Comparison of ENCODE assay signal across 8 mouse cellular contexts in the genomic region with DNA sequence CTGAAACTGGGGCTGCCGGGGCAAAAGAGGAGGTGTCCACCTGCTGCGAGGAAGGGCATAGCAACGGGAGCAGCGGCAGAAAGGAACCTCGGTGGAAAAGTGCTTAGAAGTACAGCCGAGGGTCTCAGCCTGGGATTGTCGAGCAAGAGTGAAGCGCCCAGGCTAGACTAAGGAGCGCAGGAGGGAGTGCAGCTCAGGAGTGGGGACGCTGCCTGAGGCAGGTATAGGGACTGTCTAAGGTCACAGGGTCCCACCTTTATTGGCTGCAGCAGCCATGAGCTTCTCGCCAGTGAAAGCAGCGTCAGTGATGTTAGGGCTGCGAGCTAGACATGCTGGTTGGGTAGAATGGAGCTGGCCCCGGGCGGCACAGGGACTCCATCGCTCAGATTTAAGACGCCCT. TPM values are rescaled to one million over a fixed set of nuclear protein-coding genes. Genes with fewer than 3 reads are reported as not detected.
DNase-seq lines count a peak whose midpoint lies in the region; ATAC-seq and TF ChIP-seq lines count a peak whose summit lies in the region.

No protein-coding gene starts in this region.

- no peak for ATAC-seq in heart, embryonic 13.5 days (ENCODE audit: extremely low read depth, insufficient number of reproducible peaks, low FRiP score, low TSS enrichment)
- ATAC-seq in hindbrain, embryonic 13.5 days (ENCODE audit: low FRiP score), result no peak
- ATAC-seq in midbrain, embryonic 11.5 days (ENCODE audit: low FRiP score), result no peak

- peak overlapping the region; percentile 91 for H3K4me2 ChIP-seq in heart, embryonic 13.5 days
- peak overlapping the region; percentile 71 for H3K4me2 ChIP-seq in hindbrain, embryonic 13.5 days
- H3K4me2 ChIP-seq in midbrain, embryonic 11.5 days, result peak overlapping the region; percentile 71

- no peaks in the 10 kb centered on the region for H3K36me3 ChIP-seq in heart, embryonic 13.5 days
- peaks cover 0 to 23% of the 10 kb centered on the region in 2 experiments; a peak in 2 of 4 replicates for H3K36me3 ChIP-seq in MEL (ENCODE audit: control insufficient read depth in 1 of 2, insufficient read depth in 2 of 2, low read length in 2 of 2)
- no peaks in the 10 kb centered on the region for H3K36me3 ChIP-seq in hindbrain, embryonic 13.5 days
- no peaks in the 10 kb centered on the region for H3K36me3 ChIP-seq in midbrain, embryonic 11.5 days (ENCODE audit: control insufficient read depth, insufficient read depth, low read length)

- no peak for TF ChIP-seq EP300 in MEL (IDR thresholded peaks at IDR 0.05; ENCODE audit: low read depth in 1 of 2, low read length in 2 of 2)

- H3K4me3 ChIP-seq in heart, embryonic 13.5 days, result peak overlapping the region; percentile 57
- H3K4me3 ChIP-seq in MEL (ENCODE audit: control insufficient read depth in 1 of 2, insufficient read depth in 1 of 2, low read depth in 2 of 2, low read length in 2 of 2), result peak overlapping the region; percentile 49 to 85; a peak in 3 of 4 replicates
- peak overlapping the region; percentile 47 for H3K4me3 ChIP-seq in hindbrain, embryonic 13.5 days
- H3K4me3 ChIP-seq in midbrain, embryonic 11.5 days (ENCODE audit: low read depth, low read length), result peak overlapping the region; percentile 40

- no peak for DNase-seq in heart, postnatal 4 days
- DNase-seq in MEL (ENCODE audit: low read depth, low spot score), result peak; percentile 25
- peak; percentile 94 for DNase-seq in midbrain, embryonic 11.5 days (ENCODE audit: low spot score, missing footprints)
- no peak for DNase-seq in cerebellum, postnatal 25 days
- DNase-seq in urinary bladder, postnatal 14 days (ENCODE audit: low spot score), result no peak
- DNase-seq in spleen, adult 12 weeks (ENCODE audit: low spot score), result no peak

- no peak overlapping the region for H3K27ac ChIP-seq in heart, embryonic 13.5 days (replicated peaks)
- H3K27ac ChIP-seq in MEL (ENCODE audit: control insufficient read depth, low read depth, low read length), result no peak overlapping the region
- H3K27ac ChIP-seq in hindbrain, embryonic 13.5 days, result no peak overlapping the region
- no peak overlapping the region for H3K27ac ChIP-seq in midbrain, embryonic 11.5 days (ENCODE audit: low read depth, low read length)

- no peaks in the 10 kb centered on the region for H3K79me2 ChIP-seq in MEL (ENCODE audit: control insufficient read depth, insufficient read depth, low read length, poor library complexity)

- no peak for TF ChIP-seq RAD21 in MEL (IDR thresholded peaks at IDR 0.05; ENCODE audit: low read depth, low read length)

- no peak for TF ChIP-seq CTCF in MEL (IDR thresholded peaks at IDR 0.05 in 2 of 3, conservative IDR thresholded peaks at IDR 0.05 in 1 of 3; ENCODE audit: control insufficient read depth in 1 of 3, insufficient read depth in 1 of 3, low read depth in 2 of 3, low read length in 3 of 3, poor library complexity in 1 of 3, severe bottlenecking in 1 of 3)

- peaks cover 28% of the 10 kb centered on the region for H3K4me1 ChIP-seq in heart, embryonic 13.5 days
- peaks cover 21 to 40% of the 10 kb centered on the region in 2 experiments for H3K4me1 ChIP-seq in MEL (ENCODE audit: control insufficient read depth in 1 of 2, insufficient read depth in 2 of 2, low read length in 2 of 2)
- peaks cover 17% of the 10 kb centered on the region for H3K4me1 ChIP-seq in hindbrain, embryonic 13.5 days (replicated peaks)
- peaks cover 8% of the 10 kb centered on the region for H3K4me1 ChIP-seq in midbrain, embryonic 11.5 days (ENCODE audit: control insufficient read depth, insufficient read depth, low read length)

- H3K9me3 ChIP-seq in heart, embryonic 13.5 days, result no peaks in the 10 kb centered on the region
- no peaks in the 10 kb centered on the region for H3K9me3 ChIP-seq in MEL (replicated peaks; ENCODE audit: insufficient read depth, low read length)
- no peaks in the 10 kb centered on the region for H3K9me3 ChIP-seq in hindbrain, embryonic 13.5 days
- no peaks in the 10 kb centered on the region for H3K9me3 ChIP-seq in midbrain, embryonic 11.5 days (ENCODE audit: control insufficient read depth, low read length)

- no peak for TF ChIP-seq POLR2A in MEL (IDR thresholded peaks at IDR 0.05; ENCODE audit: control insufficient read depth in 1 of 2, insufficient read depth in 1 of 2, low read depth in 1 of 2, low read length in 2 of 2, poor library complexity in 1 of 2)

- H3K9ac ChIP-seq in heart, embryonic 13.5 days, result peak overlapping the region; percentile 73
- H3K9ac ChIP-seq in MEL (ENCODE audit: control insufficient read depth, low read depth, low read length, poor library complexity, severe bottlenecking), result no peak overlapping the region; the same call in 1 of the 2 replicates
- H3K9ac ChIP-seq in hindbrain, embryonic 13.5 days, result peak overlapping the region; percentile 65
- peak overlapping the region; percentile 36; the same call in 1 of the 2 replicates for H3K9ac ChIP-seq in midbrain, embryonic 11.5 days (ENCODE audit: low read length)

- WGBS in heart, embryonic 13.5 days, result 6% methylated on average over 17 of the region's 17 CpGs
- WGBS in hindbrain, embryonic 13.5 days, result 3% methylated on average over 17 of the region's 17 CpGs
- WGBS in midbrain, embryonic 11.5 days, result 2% methylated on average over 17 of the region's 17 CpGs

- H3K27me3 ChIP-seq in heart, embryonic 13.5 days (replicated peaks), result peaks cover 64% of the 10 kb centered on the region
- H3K27me3 ChIP-seq in MEL (ENCODE audit: control insufficient read depth in 1 of 2, insufficient read depth in 2 of 2, low read length in 2 of 2), result no peaks in the 10 kb centered on the region
- H3K27me3 ChIP-seq in hindbrain, embryonic 13.5 days, result peaks cover 68% of the 10 kb centered on the region
- peaks cover 36% of the 10 kb centered on the region for H3K27me3 ChIP-seq in midbrain, embryonic 11.5 days (ENCODE audit: control insufficient read depth, insufficient read depth, low read length)

TF ChIP-seq in MEL, 35 proteins besides CTCF, POLR2A, EP300 and RAD21:
- no peak for TF ChIP-seq GABPA (IDR thresholded peaks at IDR 0.05; ENCODE audit: low read depth, low read length)
- TF ChIP-seq BHLHE40 (IDR thresholded peaks at IDR 0.05; ENCODE audit: borderline replicate concordance, low read depth, low read length), result no peak
- no peak for TF ChIP-seq MAX (IDR thresholded peaks at IDR 0.05; ENCODE audit: low read length)
- TF ChIP-seq ELF1 (IDR thresholded peaks at IDR 0.05; ENCODE audit: low read depth, low read length), result no peak
- TF ChIP-seq ZC3H11A (IDR thresholded peaks at IDR 0.05; ENCODE audit: low read depth, low read length), result no peak
- no peak for TF ChIP-seq MXI1 (IDR thresholded peaks at IDR 0.05; ENCODE audit: low read depth, low read length)
- no peak for TF ChIP-seq NELFE (IDR thresholded peaks at IDR 0.05; ENCODE audit: low read depth, low read length)
- no peak for TF ChIP-seq POLR2AphosphoS2 (IDR thresholded peaks at IDR 0.05; ENCODE audit: low read length)
- TF ChIP-seq E2F4 (IDR thresholded peaks at IDR 0.05; ENCODE audit: borderline replicate concordance, low read depth, low read length), result no peak
- TF ChIP-seq ETS1 (IDR thresholded peaks at IDR 0.05; ENCODE audit: low read depth, low read length), result no peak
- TF ChIP-seq GATA1 (IDR thresholded peaks at IDR 0.05; ENCODE audit: low read depth, low read length), result no peak
- TF ChIP-seq RCOR1 (IDR thresholded peaks at IDR 0.05; ENCODE audit: low read depth, low read length), result no peak

RNA-seq across cellular contexts. Expression of a gene that starts 0.6 kb away (rescaled TPM):
- 0.19 and 0.24 TPM in 2 replicates for polyA plus RNA-seq in heart, embryonic 13.5 days (2015; fragmentation: Nextera tagmentation; extraction: Ambion mirVana)
- under 1 TPM; 0.14 to 0.16 TPM for total RNA-seq in heart, postnatal 4 days (2021)
- 2.2 and 3.5 TPM in 2 replicates for total RNA-seq in MEL (2012; rRNA removed)
- 1 to 10 TPM in 1 of 2 experiments, not detected in 1; 4.5 TPM for polyA plus RNA-seq in MEL (2012; ENCODE audit: insufficient read depth in 1 of 2, insufficient read length in 2 of 2, low read depth in 1 of 2, low replicate concordance in 2 of 2, missing spikeins in 1 of 2)
- 0.53 and 0.87 TPM in 2 replicates for polyA plus RNA-seq in hindbrain, embryonic 13.5 days (2015; fragmentation: Nextera tagmentation; extraction: Ambion mirVana)
- polyA plus RNA-seq in midbrain, embryonic 11.5 days (2014; fragmentation: Nextera tagmentation; extraction: Ambion mirVana), result 0.07 TPM in 1 of 2 replicates, not detected in the other

RNA-seq across cellular contexts. Expression of a gene that starts 15.6 kb away (rescaled TPM):
- 938 and 957 TPM in 2 replicates for polyA plus RNA-seq in heart, embryonic 13.5 days (2015; fragmentation: Nextera tagmentation; extraction: Ambion mirVana)
- 100 to 1,000 TPM; 641 to 660 TPM for total RNA-seq in heart, postnatal 4 days (2021)
- total RNA-seq in MEL (2012; rRNA removed), result 2,918 and 3,113 TPM in 2 replicates
- 1,000 to 10,000 TPM in 1 of 2 experiments, not detected in 1; 1,306 TPM for polyA plus RNA-seq in MEL (2012; ENCODE audit: insufficient read depth in 1 of 2, insufficient read length in 2 of 2, low read depth in 1 of 2, low replicate concordance in 2 of 2, missing spikeins in 1 of 2)
- 766 and 789 TPM in 2 replicates for polyA plus RNA-seq in hindbrain, embryonic 13.5 days (2015; fragmentation: Nextera tagmentation; extraction: Ambion mirVana)
- polyA plus RNA-seq in midbrain, embryonic 11.5 days (2014; fragmentation: Nextera tagmentation; extraction: Ambion mirVana), result 1,312 and 1,403 TPM in 2 replicates

RNA-seq across cellular contexts. Expression of a gene that starts 40.4 kb away (rescaled TPM):
- polyA plus RNA-seq in heart, embryonic 13.5 days (2015; fragmentation: Nextera tagmentation; extraction: Ambion mirVana), result 4.0 and 7.5 TPM in 2 replicates
- 1 to 10 TPM; 1.3 to 1.6 TPM for total RNA-seq in heart, postnatal 4 days (2021)
- total RNA-seq in MEL (2012; rRNA removed), result 0.15 TPM in 1 of 2 replicates, not detected in the other
- polyA plus RNA-seq in MEL (2012; ENCODE audit: insufficient read depth in 1 of 2, insufficient read length in 2 of 2, low read depth in 1 of 2, low replicate concordance in 2 of 2, missing spikeins in 1 of 2), result not detected
- 1.5 and 2.2 TPM in 2 replicates for polyA plus RNA-seq in hindbrain, embryonic 13.5 days (2015; fragmentation: Nextera tagmentation; extraction: Ambion mirVana)
- 2.9 and 3.2 TPM in 2 replicates for polyA plus RNA-seq in midbrain, embryonic 11.5 days (2014; fragmentation: Nextera tagmentation; extraction: Ambion mirVana)

RNA-seq across cellular contexts. Expression of a gene that starts 55.0 kb away (rescaled TPM):
- 62.2 and 62.7 TPM in 2 replicates for polyA plus RNA-seq in heart, embryonic 13.5 days (2015; fragmentation: Nextera tagmentation; extraction: Ambion mirVana)
- 10 to 100 TPM; 68.5 to 76.5 TPM for total RNA-seq in heart, postnatal 4 days (2021)
- total RNA-seq in MEL (2012; rRNA removed), result 28.9 and 32.0 TPM in 2 replicates
- 10 to 100 TPM in 1 of 2 experiments, not detected in 1; 36.0 TPM for polyA plus RNA-seq in MEL (2012; ENCODE audit: insufficient read depth in 1 of 2, insufficient read length in 2 of 2, low read depth in 1 of 2, low replicate concordance in 2 of 2, missing spikeins in 1 of 2)
- 45.9 and 48.7 TPM in 2 replicates for polyA plus RNA-seq in hindbrain, embryonic 13.5 days (2015; fragmentation: Nextera tagmentation; extraction: Ambion mirVana)
- 35.9 TPM in 2 replicates for polyA plus RNA-seq in midbrain, embryonic 11.5 days (2014; fragmentation: Nextera tagmentation; extraction: Ambion mirVana)

Comparison
In these comparisons a context has a peak if more than half of its experiments do, and no peak if none do; other contexts are left out.
1. DNase-seq: peak in MEL (single experiment) and midbrain, embryonic 11.5 days (single experiment); none in heart, postnatal 4 days (single experiment), cerebellum, postnatal 25 days (0 of 2), urinary bladder, postnatal 14 days (single experiment) and spleen, adult 12 weeks (single experiment).
2. Peak in every context shown above with its lines, with median percentiles within 50 percentile points of each other: H3K4me2 ChIP-seq and H3K4me3 ChIP-seq.